In the genomic region with DNA sequence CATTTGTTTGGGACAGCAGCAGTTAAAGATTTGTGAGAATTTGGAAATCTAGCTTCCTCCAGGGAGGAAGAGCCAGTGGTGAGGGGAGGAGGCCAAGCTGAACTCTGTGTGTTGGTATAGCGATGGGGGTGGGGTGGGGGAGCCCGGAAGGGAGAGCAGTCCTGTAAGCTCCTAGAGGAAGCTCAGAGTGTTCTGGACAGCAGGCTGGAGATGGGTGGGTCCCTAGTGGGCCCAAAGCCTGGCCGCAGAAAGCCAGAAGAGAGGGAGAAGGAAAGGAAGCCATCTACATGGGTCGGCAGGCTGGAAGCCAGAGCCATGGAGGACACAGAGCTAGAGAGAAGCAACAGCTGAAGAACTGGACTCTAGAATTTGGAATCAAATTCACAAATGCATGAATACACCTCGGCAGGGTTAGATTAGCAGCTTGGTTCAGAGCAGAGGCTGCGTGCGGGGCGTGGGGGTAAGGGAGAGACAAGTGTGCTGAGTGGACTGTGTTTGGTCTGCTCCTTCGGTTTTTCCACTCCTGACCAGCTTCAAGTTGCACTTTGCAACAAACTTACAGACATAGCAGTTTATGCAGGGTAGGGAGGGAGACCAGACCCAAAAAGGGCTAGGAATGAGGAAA, we compare ENCODE assay signal across 14 mouse cellular contexts. TPM values are rescaled to one million over a fixed set of nuclear protein-coding genes. Genes with fewer than 3 reads are reported as not detected.
DNase-seq lines count a peak whose midpoint lies in the region; ATAC-seq and TF ChIP-seq lines count a peak whose summit lies in the region.
"Had no signal": no experiment of that assay in that cellular context is flagged by ENCODE, and none has a peak within 500 bp of the region (broad histone marks: within the 10 kb centered on the region; RNA-seq: fewer than 3 reads in every experiment).

No protein-coding gene starts in this region.

- no peak overlapping the region for H3K4me3 ChIP-seq in heart, embryonic 15.5 days
- H3K4me3 ChIP-seq in heart, embryonic 12.5 days, result no peak overlapping the region
- H3K4me3 ChIP-seq in lung, embryonic 14.5 days (ENCODE audit: low read depth, low read length), result no peak overlapping the region
- no peak overlapping the region for H3K4me3 ChIP-seq in liver, embryonic 13.5 days (replicated peaks)
- no peak overlapping the region for H3K4me3 ChIP-seq in stomach, postnatal 0 days (ENCODE audit: low read depth, low read length)
- H3K4me3 ChIP-seq in midbrain, embryonic 14.5 days (replicated peaks; ENCODE audit: low read depth, low read length), result no peak overlapping the region
- H3K4me3 ChIP-seq: limb, embryonic 12.5 days; midbrain, embryonic 12.5 days had no signal

- TF ChIP-seq CTCF in lung, embryonic 14.5 days (IDR thresholded peaks at IDR 0.05; ENCODE audit: low read depth), result no peak
- TF ChIP-seq CTCF in stomach, postnatal 0 days (IDR thresholded peaks at IDR 0.05; ENCODE audit: low read depth), result no peak

- WGBS in heart, embryonic 15.5 days, result 57% methylated on average over 9 of the region's 9 CpGs
- 63% methylated on average over 9 of the region's 9 CpGs for WGBS in heart, embryonic 12.5 days
- WGBS in lung, embryonic 14.5 days, result 57% methylated on average over 9 of the region's 9 CpGs
- 52% methylated on average over 9 of the region's 9 CpGs for WGBS in liver, embryonic 13.5 days (ENCODE audit: insufficient replicate concordance)
- WGBS in stomach, postnatal 0 days, result 55% methylated on average over 9 of the region's 9 CpGs
- 84% methylated on average over 9 of the region's 9 CpGs for WGBS in midbrain, embryonic 14.5 days

- TF ChIP-seq EP300 in stomach, postnatal 0 days (optimal IDR thresholded peaks at IDR 0.05), result no peak

- no peaks in the 10 kb centered on the region for H3K36me3 ChIP-seq in heart, embryonic 15.5 days
- H3K36me3 ChIP-seq in heart, embryonic 12.5 days, result no peaks in the 10 kb centered on the region
- H3K36me3 ChIP-seq in lung, embryonic 14.5 days (ENCODE audit: insufficient read depth), result no peaks in the 10 kb centered on the region
- no peaks in the 10 kb centered on the region for H3K36me3 ChIP-seq in liver, embryonic 13.5 days
- no peaks in the 10 kb centered on the region for H3K36me3 ChIP-seq in stomach, postnatal 0 days (ENCODE audit: control insufficient read depth, insufficient read depth, low read length)
- H3K36me3 ChIP-seq in midbrain, embryonic 14.5 days (ENCODE audit: control insufficient read depth, insufficient read depth, low read length), result no peaks in the 10 kb centered on the region
- H3K36me3 ChIP-seq: limb, embryonic 12.5 days; midbrain, embryonic 12.5 days had no signal

- peaks cover 8% of the 10 kb centered on the region for H3K4me1 ChIP-seq in heart, embryonic 15.5 days (replicated peaks)
- no peaks in the 10 kb centered on the region for H3K4me1 ChIP-seq in heart, embryonic 12.5 days (replicated peaks)
- H3K4me1 ChIP-seq in lung, embryonic 14.5 days (ENCODE audit: insufficient read depth), result peaks cover 7% of the 10 kb centered on the region; the same call in 1 of the 2 replicates
- peaks cover 20% of the 10 kb centered on the region; the same call in 1 of the 2 replicates for H3K4me1 ChIP-seq in liver, embryonic 13.5 days (replicated peaks)
- H3K4me1 ChIP-seq in stomach, postnatal 0 days (replicated peaks; ENCODE audit: control insufficient read depth, insufficient read depth), result no peaks in the 10 kb centered on the region
- H3K4me1 ChIP-seq in midbrain, embryonic 14.5 days (ENCODE audit: control insufficient read depth, insufficient read depth, low read length), result no peaks in the 10 kb centered on the region
- H3K4me1 ChIP-seq: midbrain, embryonic 12.5 days had no signal

- H3K27ac ChIP-seq in heart, embryonic 15.5 days, result peak overlapping the region; percentile 31
- H3K27ac ChIP-seq in heart, embryonic 12.5 days (ENCODE audit: poor library complexity, severe bottlenecking), result no peak overlapping the region
- peak overlapping the region; percentile 46; the same call in 1 of the 2 replicates for H3K27ac ChIP-seq in lung, embryonic 14.5 days (ENCODE audit: low read depth)
- peak overlapping the region; percentile 25 for H3K27ac ChIP-seq in liver, embryonic 13.5 days
- no peak overlapping the region for H3K27ac ChIP-seq in stomach, postnatal 0 days (replicated peaks)
- no peak overlapping the region for H3K27ac ChIP-seq in midbrain, embryonic 14.5 days (replicated peaks; ENCODE audit: low read depth, low read length)
- H3K27ac ChIP-seq: limb, embryonic 12.5 days; midbrain, embryonic 12.5 days had no signal

- H3K9me3 ChIP-seq in heart, embryonic 15.5 days (replicated peaks), result no peaks in the 10 kb centered on the region
- H3K9me3 ChIP-seq in heart, embryonic 12.5 days (replicated peaks), result no peaks in the 10 kb centered on the region
- H3K9me3 ChIP-seq in lung, embryonic 14.5 days (ENCODE audit: low read depth, low read length), result no peaks in the 10 kb centered on the region
- H3K9me3 ChIP-seq in liver, embryonic 13.5 days (replicated peaks), result no peaks in the 10 kb centered on the region
- H3K9me3 ChIP-seq in stomach, postnatal 0 days (ENCODE audit: control insufficient read depth, low read length), result no peaks in the 10 kb centered on the region
- H3K9me3 ChIP-seq in midbrain, embryonic 14.5 days (ENCODE audit: control insufficient read depth, low read length), result no peaks in the 10 kb centered on the region
- H3K9me3 ChIP-seq: limb, embryonic 12.5 days; midbrain, embryonic 12.5 days had no signal

- no peak overlapping the region for H3K4me2 ChIP-seq in heart, embryonic 15.5 days
- no peak overlapping the region for H3K4me2 ChIP-seq in heart, embryonic 12.5 days
- no peak overlapping the region for H3K4me2 ChIP-seq in lung, embryonic 14.5 days
- no peak overlapping the region for H3K4me2 ChIP-seq in liver, embryonic 13.5 days
- no peak overlapping the region for H3K4me2 ChIP-seq in stomach, postnatal 0 days (replicated peaks; ENCODE audit: low read depth)
- H3K4me2 ChIP-seq in midbrain, embryonic 14.5 days (ENCODE audit: low read length), result no peak overlapping the region
- H3K4me2 ChIP-seq: limb, embryonic 12.5 days; midbrain, embryonic 12.5 days had no signal

- H3K27me3 ChIP-seq in heart, embryonic 15.5 days, result no peaks in the 10 kb centered on the region
- no peaks in the 10 kb centered on the region for H3K27me3 ChIP-seq in heart, embryonic 12.5 days (replicated peaks)
- no peaks in the 10 kb centered on the region for H3K27me3 ChIP-seq in lung, embryonic 14.5 days (ENCODE audit: insufficient read depth, low read length)
- H3K27me3 ChIP-seq in liver, embryonic 13.5 days, result no peaks in the 10 kb centered on the region
- no peaks in the 10 kb centered on the region for H3K27me3 ChIP-seq in stomach, postnatal 0 days (ENCODE audit: control insufficient read depth, insufficient read depth, low read length)
- no peaks in the 10 kb centered on the region for H3K27me3 ChIP-seq in midbrain, embryonic 14.5 days (ENCODE audit: control insufficient read depth, insufficient read depth, low read length)
- H3K27me3 ChIP-seq: limb, embryonic 12.5 days; midbrain, embryonic 12.5 days had no signal

- no peak overlapping the region; the same call in 1 of the 2 replicates for H3K9ac ChIP-seq in heart, embryonic 15.5 days
- H3K9ac ChIP-seq in heart, embryonic 12.5 days, result no peak overlapping the region
- H3K9ac ChIP-seq in lung, embryonic 14.5 days, result no peak overlapping the region
- H3K9ac ChIP-seq in liver, embryonic 13.5 days, result no peak overlapping the region
- no peak overlapping the region for H3K9ac ChIP-seq in stomach, postnatal 0 days (ENCODE audit: low read length)
- no peak overlapping the region for H3K9ac ChIP-seq in midbrain, embryonic 14.5 days (replicated peaks; ENCODE audit: low read length)
- H3K9ac ChIP-seq: forebrain, postnatal 0 days; limb, embryonic 12.5 days; midbrain, embryonic 12.5 days had no signal

- peak; percentile 60; the same call in 1 of the 2 replicates for ATAC-seq in heart, embryonic 15.5 days (replicated peaks; ENCODE audit: insufficient number of reproducible peaks, insufficient read depth, low FRiP score, low read depth)
- ATAC-seq in heart, embryonic 12.5 days (ENCODE audit: insufficient number of reproducible peaks, low FRiP score), result no peak
- 0 out of 2 replicates have a peak, but pooled peaks have one; percentile 41 for ATAC-seq in lung, embryonic 14.5 days (ENCODE audit: insufficient read depth)
- no peak for ATAC-seq in liver, embryonic 13.5 days (ENCODE audit: low read depth)
- ATAC-seq in stomach, postnatal 0 days (ENCODE audit: low FRiP score, low TSS enrichment), result no peak
- ATAC-seq in midbrain, embryonic 14.5 days (ENCODE audit: low FRiP score, low TSS enrichment), result no peak
- ATAC-seq: forebrain, postnatal 0 days had no signal

- DNase-seq in lung, embryonic 14.5 days, result no peak
- DNase-seq in lung, postnatal 25 days (ENCODE audit: low spot score), result no peak
- DNase-seq in liver, embryonic 13.5 days, result no peak
- peak; percentile 22 for DNase-seq in stomach, postnatal 0 days (ENCODE audit: low spot score)
- no peak for DNase-seq in midbrain, embryonic 14.5 days
- DNase-seq in thymus, postnatal 25 days, result no peak
- DNase-seq: cerebellum, postnatal 36 days; forebrain, postnatal 0 days; thymus, postnatal 36 days had no signal

RNA-seq across cellular contexts. Expression of a gene that starts 1.4 kb away (rescaled TPM):
- polyA plus RNA-seq in heart, embryonic 15.5 days (2015; fragmentation: Nextera tagmentation; extraction: Ambion mirVana), result not detected in 2 replicates
- polyA plus RNA-seq in heart, embryonic 12.5 days (2016; fragmentation: Nextera tagmentation; extraction: Ambion mirVana), result not detected in 2 replicates
- not detected in 2 replicates for polyA plus RNA-seq in lung, embryonic 14.5 days (2014; fragmentation: Nextera tagmentation; extraction: Ambion mirVana)
- 0.05 TPM in 1 of 2 replicates, not detected in the other for polyA plus RNA-seq in liver, embryonic 13.5 days (2015; fragmentation: Nextera tagmentation; extraction: Ambion mirVana)
- polyA plus RNA-seq in stomach, postnatal 0 days (2015; fragmentation: Nextera tagmentation; extraction: Ambion mirVana), result not detected in 2 replicates
- polyA plus RNA-seq in midbrain, embryonic 14.5 days (2014; fragmentation: Nextera tagmentation; extraction: Ambion mirVana), result not detected in 2 replicates
- polyA plus RNA-seq: forebrain, postnatal 0 days; limb, embryonic 12.5 days; midbrain, embryonic 12.5 days had no signal

RNA-seq across cellular contexts. Expression of a gene that starts 27.0 kb away (rescaled TPM):
- 0.03 TPM in 1 of 2 replicates, not detected in the other for polyA plus RNA-seq in heart, embryonic 15.5 days (2015; fragmentation: Nextera tagmentation; extraction: Ambion mirVana)
- polyA plus RNA-seq in heart, embryonic 12.5 days (2016; fragmentation: Nextera tagmentation; extraction: Ambion mirVana), result not detected in 2 replicates
- polyA plus RNA-seq in lung, embryonic 14.5 days (2014; fragmentation: Nextera tagmentation; extraction: Ambion mirVana), result not detected in 2 replicates
- 2.3 and 3.1 TPM in 2 replicates for polyA plus RNA-seq in liver, embryonic 13.5 days (2015; fragmentation: Nextera tagmentation; extraction: Ambion mirVana)
- not detected in 2 replicates for polyA plus RNA-seq in stomach, postnatal 0 days (2015; fragmentation: Nextera tagmentation; extraction: Ambion mirVana)
- polyA plus RNA-seq in midbrain, embryonic 14.5 days (2014; fragmentation: Nextera tagmentation; extraction: Ambion mirVana), result not detected in 2 replicates
- polyA plus RNA-seq: forebrain, postnatal 0 days; gonadal fat pad, adult 2 months; limb, embryonic 12.5 days; midbrain, embryonic 12.5 days had no signal

RNA-seq across cellular contexts. Expression of a gene that starts 48.6 kb away (rescaled TPM):
- not detected in 2 replicates for polyA plus RNA-seq in heart, embryonic 15.5 days (2015; fragmentation: Nextera tagmentation; extraction: Ambion mirVana)
- not detected in 2 replicates for polyA plus RNA-seq in heart, embryonic 12.5 days (2016; fragmentation: Nextera tagmentation; extraction: Ambion mirVana)
- polyA plus RNA-seq in lung, embryonic 14.5 days (2014; fragmentation: Nextera tagmentation; extraction: Ambion mirVana), result not detected in 2 replicates
- polyA plus RNA-seq in liver, embryonic 13.5 days (2015; fragmentation: Nextera tagmentation; extraction: Ambion mirVana), result 0.06 and 0.07 TPM in 2 replicates
- 0.07 and 0.21 TPM in 2 replicates for polyA plus RNA-seq in stomach, postnatal 0 days (2015; fragmentation: Nextera tagmentation; extraction: Ambion mirVana)
- not detected in 2 replicates for polyA plus RNA-seq in midbrain, embryonic 14.5 days (2014; fragmentation: Nextera tagmentation; extraction: Ambion mirVana)
- polyA plus RNA-seq: forebrain, postnatal 0 days; limb, embryonic 12.5 days; midbrain, embryonic 12.5 days had no signal

RNA-seq across cellular contexts. Expression of a gene that starts 59.4 kb away (rescaled TPM):
- polyA plus RNA-seq in heart, embryonic 15.5 days (2015; fragmentation: Nextera tagmentation; extraction: Ambion mirVana), result not detected in 2 replicates
- not detected in 2 replicates for polyA plus RNA-seq in heart, embryonic 12.5 days (2016; fragmentation: Nextera tagmentation; extraction: Ambion mirVana)
- 0.08 TPM in 1 of 2 replicates, not detected in the other for polyA plus RNA-seq in lung, embryonic 14.5 days (2014; fragmentation: Nextera tagmentation; extraction: Ambion mirVana)
- 0.52 and 0.57 TPM in 2 replicates for polyA plus RNA-seq in liver, embryonic 13.5 days (2015; fragmentation: Nextera tagmentation; extraction: Ambion mirVana)
- 0.59 and 0.61 TPM in 2 replicates for polyA plus RNA-seq in stomach, postnatal 0 days (2015; fragmentation: Nextera tagmentation; extraction: Ambion mirVana)
- not detected in 2 replicates for polyA plus RNA-seq in midbrain, embryonic 14.5 days (2014; fragmentation: Nextera tagmentation; extraction: Ambion mirVana)
- polyA plus RNA-seq: forebrain, postnatal 0 days; gonadal fat pad, adult 2 months; limb, embryonic 12.5 days; midbrain, embryonic 12.5 days had no signal

Comparison
In these comparisons a context has a peak if more than half of its experiments do, and no peak if none do; other contexts are left out.
1. ATAC-seq: peak in heart, embryonic 15.5 days (single experiment) and lung, embryonic 14.5 days (single experiment); none in heart, embryonic 12.5 days (single experiment), liver, embryonic 13.5 days (single experiment), stomach, postnatal 0 days (single experiment) and midbrain, embryonic 14.5 days (single experiment).
2. H3K27ac ChIP-seq: peak in heart, embryonic 15.5 days (single experiment), lung, embryonic 14.5 days (single experiment) and liver, embryonic 13.5 days (single experiment); none in heart, embryonic 12.5 days (single experiment), stomach, postnatal 0 days (single experiment) and midbrain, embryonic 14.5 days (single experiment).